Mouse (Mus musculus) midbrain, embryonic 11.5 days (tissue): ENCODE data around the gene Sf3a1. TPM values are rescaled to one million over a fixed set of nuclear protein-coding genes. Genes with fewer than 3 reads are reported as not detected.

Source experiments
- ATAC-seq: fragments of 200-750 bp; cut with Nextera tagmentation; 2 replicates; pipeline ENCODE4 v1.8.0; 2017; ENCODE audit warnings: moderate TSS enrichment, moderate library complexity; ENCODE audit not compliant: low FRiP score
- DNase-seq: peaks from one replicate; pipeline ENCODE4 v3.0.0; 2015; ENCODE audit warnings: low spot score; ENCODE audit errors: missing footprints
- H3K27ac ChIP-seq: fragments of 300-500 bp; sonication (generic); 2 replicates; pipeline ENCODE4 v1.5.1; 2014; ENCODE audit warnings: low read depth, low read length
- H3K27me3 ChIP-seq: fragments of 300-500 bp; sonication (generic); 2 replicates; pipeline ENCODE4 v1.6.1; 2014; ENCODE audit warnings: mild to moderate bottlenecking, low read length, moderate library complexity, mixed read lengths; ENCODE audit not compliant: control insufficient read depth, insufficient read depth
- H3K36me3 ChIP-seq: fragments of 300-500 bp; sonication (generic); 2 replicates; pipeline ENCODE4 v1.6.1; 2014; ENCODE audit warnings: mild to moderate bottlenecking, low read length, moderate library complexity, mixed read lengths; ENCODE audit not compliant: control insufficient read depth, insufficient read depth
- H3K4me1 ChIP-seq: fragments of 300-500 bp; sonication (generic); 2 replicates; pipeline ENCODE4 v1.6.1; 2014; ENCODE audit warnings: low read length; ENCODE audit not compliant: control insufficient read depth, insufficient read depth
- H3K4me2 ChIP-seq: fragments of 300-500 bp; sonication (generic); 2 replicates; pipeline ENCODE4 v1.6.1; 2014; ENCODE audit warnings: mild to moderate bottlenecking, moderate library complexity
- H3K4me3 ChIP-seq: fragments of 300-500 bp; sonication (generic); 2 replicates; pipeline ENCODE4 v1.5.1; 2014; ENCODE audit warnings: low read depth, low read length
- H3K9ac ChIP-seq: fragments of 300-500 bp; sonication (generic); 2 replicates; pipeline ENCODE4 v1.6.1; 2014; ENCODE audit warnings: low read length
- H3K9me3 ChIP-seq: fragments of 300-500 bp; sonication (generic); 2 replicates; pipeline ENCODE4 v1.6.1; 2016; ENCODE audit warnings: low read length; ENCODE audit not compliant: control insufficient read depth
- WGBS: fragments of 180-500 bp; shearing (Covaris S2); extraction: QIAGEN DNeasy Blood & Tissue Kit; methylation state at CpG from one replicate; pipeline ENCODE4 v1.1.7; 2014; 5-methylcytosine and 5-hydroxymethylcytosine counted together
- polyA plus RNA-seq: library from polyadenylated mRNA; unstranded; fragments of >200 nt; fragmentation: Nextera tagmentation; extraction: Ambion mirVana; gene quantifications from 2 replicates; pipeline ENCODE4 v1.2.1, GENCODE M21; 2014

Gene Sf3a1
- polyA plus RNA-seq, 1 experiment from 2014 or later, result 93.6 TPM

DNA sequence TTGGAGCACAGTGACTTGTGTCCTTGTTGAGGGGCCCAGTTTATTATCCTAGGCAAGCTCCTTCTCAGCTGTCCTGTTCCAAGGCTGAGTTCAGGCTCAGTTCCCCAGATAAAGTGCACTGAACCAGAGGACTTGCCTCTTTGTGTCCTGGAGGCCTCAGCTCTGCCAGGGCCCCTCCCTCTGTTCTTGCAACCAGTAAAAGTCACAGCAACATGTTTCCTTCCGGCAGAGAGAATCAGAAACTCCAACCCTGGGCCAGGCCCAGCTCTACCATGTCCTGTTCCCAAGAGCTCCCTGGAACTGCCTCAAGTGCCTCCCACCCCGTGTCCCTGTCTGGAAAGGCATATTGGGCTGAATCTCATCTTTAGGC lies 43.5 kb downstream of the Sf3a1 start:
- H3K4me1 ChIP-seq, result no peaks in the 10 kb centered on the region
- 53% methylated on average over 2 of the region's 2 CpGs for whole genome bisulfite sequencing
- H3K27ac ChIP-seq, result no peak overlapping the region
- no peak overlapping the region for H3K9ac ChIP-seq
- ATAC-seq (no peak), DNase-seq (no peak)
- H3K9me3 ChIP-seq, result no peaks in the 10 kb centered on the region
- no peak overlapping the region for H3K4me3 ChIP-seq
- no peaks in the 10 kb centered on the region for H3K27me3 ChIP-seq
- H3K4me2 ChIP-seq, result no peak overlapping the region
- 0 out of 2 replicates have a peak, but pooled peaks cover 2% of the 10 kb centered on the region for H3K36me3 ChIP-seq

GRCm38 (mm10) chr11:4205097-4205655 lies 45.0 kb downstream of the Sf3a1 start:
- Histone ChIP-seq H3K9ac (no peak overlapping the region), H3K4me2 (no peak overlapping the region), H3K27ac (no peak overlapping the region), H3K4me3 (no peak overlapping the region), H3K27me3 (no peaks in the 10 kb centered on the region), H3K4me1 (no peaks in the 10 kb centered on the region), H3K36me3 (0 out of 2 replicates have a peak, but pooled peaks cover 2% of the 10 kb centered on the region), H3K9me3 (no peaks in the 10 kb centered on the region)
- WGBS, result 84% methylated on average over 5 of the region's 5 CpGs
- ATAC-seq (no peak), DNase-seq (no peak)

GRCm38 (mm10) chr11:4205951-4206350 lies 45.8 kb downstream of the Sf3a1 start:
- H3K9me3 ChIP-seq, result no peaks in the 10 kb centered on the region
- H3K4me1 ChIP-seq, result no peaks in the 10 kb centered on the region
- no peak overlapping the region for H3K27ac ChIP-seq
- no peak for DNase-seq
- no peaks in the 10 kb centered on the region for H3K27me3 ChIP-seq
- WGBS, result 89% methylated on average over 7 of the region's 7 CpGs
- 0 out of 2 replicates have a peak, but pooled peaks cover 2% of the 10 kb centered on the region for H3K36me3 ChIP-seq
- H3K9ac ChIP-seq, result no peak overlapping the region
- no peak overlapping the region for H3K4me2 ChIP-seq
- H3K4me3 ChIP-seq, result no peak overlapping the region
- ATAC-seq, result no peak

DNA sequence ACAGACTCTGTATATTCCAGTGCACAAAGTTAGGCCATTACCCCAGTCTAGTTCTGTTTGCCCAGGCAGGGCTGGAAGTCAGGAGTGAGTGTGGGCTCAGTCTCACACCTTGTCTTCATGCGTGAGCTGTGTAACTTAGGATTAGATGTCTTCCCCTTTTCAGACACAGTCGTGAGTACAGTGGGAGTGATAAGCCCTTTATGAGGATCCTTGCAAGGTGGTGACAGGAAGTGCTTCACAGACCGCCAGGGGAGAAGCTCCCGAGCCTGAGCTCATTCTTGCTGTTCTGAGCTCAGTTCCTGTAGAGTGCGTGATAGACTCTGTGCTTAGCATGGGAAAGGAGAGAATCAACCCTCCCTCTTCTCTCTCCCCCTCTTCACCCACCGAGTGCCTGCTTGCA lies 46.4 kb downstream of the Sf3a1 start:
- Histone ChIP-seq H3K9ac (no peak overlapping the region), H3K36me3 (0 out of 2 replicates have a peak, but pooled peaks cover 2% of the 10 kb centered on the region), H3K27me3 (no peaks in the 10 kb centered on the region), H3K4me1 (no peaks in the 10 kb centered on the region), H3K4me2 (no peak overlapping the region), H3K4me3 (no peak overlapping the region), H3K27ac (no peak overlapping the region), H3K9me3 (no peaks in the 10 kb centered on the region)
- ATAC-seq (no peak), DNase-seq (no peak)
- 83% methylated on average over 6 of the region's 6 CpGs for WGBS

DNA sequence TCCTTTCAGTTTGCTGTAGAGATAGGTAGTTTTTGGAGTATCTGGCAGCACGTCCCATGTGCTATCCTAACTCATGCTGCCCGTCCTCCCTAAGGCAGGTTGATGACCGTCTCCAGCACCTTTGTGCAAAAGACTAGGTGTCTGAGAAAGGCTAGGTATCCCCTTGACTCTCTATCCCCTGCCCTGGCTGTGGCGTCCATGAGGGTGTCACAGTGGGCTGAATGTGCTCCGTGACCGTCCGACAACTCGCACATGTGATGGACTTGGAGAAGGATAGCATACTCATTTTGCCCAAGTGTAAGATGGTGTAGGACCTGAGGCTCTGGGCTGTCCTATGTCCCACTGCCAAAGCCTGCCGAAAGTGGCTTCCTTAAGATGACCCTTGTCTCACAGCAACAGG lies 47.5 kb downstream of the Sf3a1 start:
- ATAC-seq (no peak), DNase-seq (no peak)
- Histone ChIP-seq H3K9ac (no peak overlapping the region), H3K27me3 (no peaks in the 10 kb centered on the region), H3K4me1 (no peaks in the 10 kb centered on the region), H3K36me3 (0 out of 2 replicates have a peak, but pooled peaks cover 2% of the 10 kb centered on the region), H3K9me3 (no peaks in the 10 kb centered on the region), H3K4me2 (no peak overlapping the region), H3K27ac (no peak overlapping the region), H3K4me3 (no peak overlapping the region)
- WGBS, result 92% methylated on average over 9 of the region's 9 CpGs

DNA sequence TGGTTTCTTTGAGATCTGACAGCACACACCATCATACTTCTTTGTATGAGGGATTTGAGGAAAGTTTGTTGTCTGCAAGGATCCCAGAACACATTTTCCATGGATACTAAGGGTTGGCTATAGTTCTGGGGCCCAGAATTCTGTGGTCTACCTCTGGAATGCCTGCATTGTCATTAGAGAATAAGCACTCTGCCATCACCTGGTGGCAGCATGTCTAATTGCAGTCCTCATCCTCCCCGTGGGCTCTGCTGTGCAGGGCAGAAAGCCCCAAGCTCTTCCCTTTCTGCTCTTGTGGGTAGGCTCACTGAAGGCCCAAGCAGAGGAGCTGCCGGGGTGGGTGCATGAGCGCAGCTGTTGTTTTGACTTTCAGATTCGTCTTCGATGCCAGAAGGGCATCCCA lies 49.4 kb downstream of the Sf3a1 start:
- DNase-seq (no peak), ATAC-seq (no peak)
- H3K4me3 ChIP-seq, result no peak overlapping the region
- WGBS, result 83% methylated on average over 5 of the region's 5 CpGs
- H3K27me3 ChIP-seq, result no peaks in the 10 kb centered on the region
- H3K4me1 ChIP-seq, result no peaks in the 10 kb centered on the region
- H3K27ac ChIP-seq, result no peak overlapping the region
- H3K9ac ChIP-seq, result no peak overlapping the region
- no peak overlapping the region for H3K4me2 ChIP-seq
- 0 out of 2 replicates have a peak, but pooled peaks cover 2% of the 10 kb centered on the region for H3K36me3 ChIP-seq
- H3K9me3 ChIP-seq, result no peaks in the 10 kb centered on the region

GRCm38 (mm10) chr11:4210786-4211185 lies 50.6 kb downstream of the Sf3a1 start:
- H3K9ac ChIP-seq, result no peak overlapping the region
- no peaks in the 10 kb centered on the region for H3K9me3 ChIP-seq
- no peaks in the 10 kb centered on the region for H3K4me1 ChIP-seq
- H3K36me3 ChIP-seq, result peaks cover 6% of the 10 kb centered on the region; the same call in 1 of the 2 replicates
- no peak overlapping the region for H3K4me3 ChIP-seq
- no peak for DNase-seq
- H3K27me3 ChIP-seq, result no peaks in the 10 kb centered on the region
- H3K27ac ChIP-seq, result no peak overlapping the region
- no peak for ATAC-seq
- WGBS, result 83% methylated on average over 1 of the region's 1 CpGs
- no peak overlapping the region for H3K4me2 ChIP-seq

- 93% methylated on average over 10 of the region's 10 CpGs for WGBS
Observed at GRCm38 (mm10) chr11:4213107-4213506, 53.0 kb downstream of the Sf3a1 start.

GRCm38 (mm10) chr11:4214572-4214971 lies 54.4 kb downstream of the Sf3a1 start:
- no peak for DNase-seq
- no peak overlapping the region for H3K27ac ChIP-seq
- 93% methylated on average over 14 of the region's 14 CpGs for WGBS
- H3K27me3 ChIP-seq, result peaks cover 18% of the 10 kb centered on the region
- H3K4me1 ChIP-seq, result peaks cover 5% of the 10 kb centered on the region; the same call in 1 of the 2 replicates
- no peaks in the 10 kb centered on the region for H3K9me3 ChIP-seq
- no peak overlapping the region for H3K4me2 ChIP-seq
- peaks cover 4% of the 10 kb centered on the region; the same call in 1 of the 2 replicates for H3K36me3 ChIP-seq
- no peak for ATAC-seq
- no peak overlapping the region for H3K9ac ChIP-seq
- H3K4me3 ChIP-seq, result no peak overlapping the region

More at GRCm38 (mm10) chr11:4213107-4213506, 53.0 kb downstream of the Sf3a1 start:
- H3K9ac ChIP-seq, result no peak overlapping the region
- H3K27me3 ChIP-seq, result peaks cover 6% of the 10 kb centered on the region
- no peak overlapping the region for H3K4me3 ChIP-seq
- H3K36me3 ChIP-seq, result peaks cover 4% of the 10 kb centered on the region; the same call in 1 of the 2 replicates
- ATAC-seq, result no peak
- no peak for DNase-seq
- no peak overlapping the region for H3K27ac ChIP-seq
- H3K4me2 ChIP-seq, result no peak overlapping the region
- H3K9me3 ChIP-seq, result no peaks in the 10 kb centered on the region
- no peaks in the 10 kb centered on the region for H3K4me1 ChIP-seq
